Mouse (Mus musculus): ENCODE measurements at regions not wholly inside any gene's neighbourhood (a gene's known extent, or its start where the extent isn't known, plus 50 kb on each side); places are given as distances from the start of the nearest gene placed in this dataset.

- TF ChIP-seq CTCF (conservative IDR thresholded peaks at IDR 0.05; ENCODE audit: low read length) (no peak), NANOG (IDR thresholded peaks at IDR 0.05; ENCODE audit: borderline replicate concordance, low read length) (no peak)
Measured at GRCm38 (mm10) chr4:5441339-5442019, 648.3 kb upstream of the Impad1 start.
